Mouse (Mus musculus) embryonic fibroblast, embryonic 13.5 days (primary cell): ENCODE measurements around the gene Agap3. TPM values are rescaled to one million over a fixed set of nuclear protein-coding genes. Genes with fewer than 3 reads are reported as not detected.

Source experiments
- H3K27ac ChIP-seq: 2 replicates; pipeline ENCODE4 v1.5.1; 2012; ENCODE audit warnings: low read length, control low read depth, inconsistent platforms; ENCODE audit not compliant: insufficient read depth
- H3K4me1 ChIP-seq: 2 replicates; pipeline ENCODE4 v1.6.1; 2011; ENCODE audit warnings: low read length; ENCODE audit not compliant: control insufficient read depth, insufficient read depth
- H3K4me3 ChIP-seq: 2 replicates; pipeline ENCODE4 v1.5.1; 2011; ENCODE audit warnings: mild to moderate bottlenecking, control low read depth, low read length; ENCODE audit not compliant: insufficient read depth
- CTCF ChIP-seq: IDR thresholded peaks from 2 replicates; pipeline ENCODE4 v1.5.1; 2011; ENCODE audit warnings: mild to moderate bottlenecking, control low read depth, low read length, moderate library complexity, borderline replicate concordance; ENCODE audit not compliant: insufficient read depth
- POLR2A ChIP-seq: IDR thresholded peaks from 2 replicates; pipeline ENCODE4 v1.6.1; 2011; ENCODE audit warnings: low read depth, mild to moderate bottlenecking, control low read depth, low read length, moderate library complexity
- polyA plus RNA-seq: library from polyadenylated mRNA; stranded (reverse); fragments of >200 nt; gene quantifications from 2 replicates; pipeline ENCODE4 v1.2.4, GENCODE M21; 2011; ENCODE audit warnings: low read depth; ENCODE audit not compliant: missing spikeins, insufficient read length

Gene Agap3
- polyA plus RNA-seq, 1 experiment: 31.2 TPM

DNA sequence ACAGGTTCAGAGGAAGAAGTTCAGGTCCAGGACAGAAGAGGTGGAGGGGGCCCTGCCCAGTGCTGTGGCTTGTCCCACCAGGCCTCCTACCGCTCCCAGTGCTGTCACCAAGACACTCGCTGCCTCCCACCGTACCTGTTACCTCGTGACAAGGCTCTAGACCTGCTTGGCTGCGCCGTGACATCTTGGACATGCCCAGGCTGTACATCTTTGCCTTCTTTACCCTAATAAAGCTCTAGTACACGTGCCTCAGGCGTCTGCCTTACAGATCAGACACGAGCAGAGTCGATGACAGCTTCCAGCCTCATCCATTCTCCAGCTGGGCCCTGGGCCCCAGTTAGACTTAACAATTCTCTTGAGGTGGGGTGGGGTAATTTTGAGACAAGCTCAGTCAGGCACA lies 34.4 kb upstream of the Agap3 start:
- Histone ChIP-seq H3K4me3 (no peak overlapping the region), H3K27ac (no peak overlapping the region), H3K4me1 (no peaks in the 10 kb centered on the region)
- TF ChIP-seq CTCF: no peak
- TF ChIP-seq POLR2A: no peak

DNA sequence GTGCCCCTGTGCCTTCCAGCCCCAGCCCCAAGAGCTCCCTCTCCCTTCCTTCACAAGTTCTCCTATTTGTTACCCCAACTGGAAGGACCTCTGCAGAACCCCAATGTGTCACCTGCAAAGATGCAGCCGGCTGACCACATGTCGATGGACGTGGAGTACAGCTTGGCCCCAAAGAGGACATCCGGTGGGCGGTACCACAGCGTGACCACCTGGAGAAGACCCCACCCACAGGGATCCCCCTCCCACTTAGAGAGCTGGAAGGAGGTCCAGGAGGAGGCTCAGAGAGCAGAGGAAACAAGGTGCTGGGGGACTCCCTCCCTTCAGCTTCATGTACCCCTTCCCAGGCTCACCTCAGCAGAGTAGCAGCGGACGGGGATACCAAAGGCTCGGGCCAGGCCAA lies 31.6 kb upstream of the Agap3 start:
- no peak for TF ChIP-seq CTCF
- no peaks in the 10 kb centered on the region for H3K4me1 ChIP-seq
- no peak overlapping the region for H3K27ac ChIP-seq
- no peak overlapping the region for H3K4me3 ChIP-seq

DNA sequence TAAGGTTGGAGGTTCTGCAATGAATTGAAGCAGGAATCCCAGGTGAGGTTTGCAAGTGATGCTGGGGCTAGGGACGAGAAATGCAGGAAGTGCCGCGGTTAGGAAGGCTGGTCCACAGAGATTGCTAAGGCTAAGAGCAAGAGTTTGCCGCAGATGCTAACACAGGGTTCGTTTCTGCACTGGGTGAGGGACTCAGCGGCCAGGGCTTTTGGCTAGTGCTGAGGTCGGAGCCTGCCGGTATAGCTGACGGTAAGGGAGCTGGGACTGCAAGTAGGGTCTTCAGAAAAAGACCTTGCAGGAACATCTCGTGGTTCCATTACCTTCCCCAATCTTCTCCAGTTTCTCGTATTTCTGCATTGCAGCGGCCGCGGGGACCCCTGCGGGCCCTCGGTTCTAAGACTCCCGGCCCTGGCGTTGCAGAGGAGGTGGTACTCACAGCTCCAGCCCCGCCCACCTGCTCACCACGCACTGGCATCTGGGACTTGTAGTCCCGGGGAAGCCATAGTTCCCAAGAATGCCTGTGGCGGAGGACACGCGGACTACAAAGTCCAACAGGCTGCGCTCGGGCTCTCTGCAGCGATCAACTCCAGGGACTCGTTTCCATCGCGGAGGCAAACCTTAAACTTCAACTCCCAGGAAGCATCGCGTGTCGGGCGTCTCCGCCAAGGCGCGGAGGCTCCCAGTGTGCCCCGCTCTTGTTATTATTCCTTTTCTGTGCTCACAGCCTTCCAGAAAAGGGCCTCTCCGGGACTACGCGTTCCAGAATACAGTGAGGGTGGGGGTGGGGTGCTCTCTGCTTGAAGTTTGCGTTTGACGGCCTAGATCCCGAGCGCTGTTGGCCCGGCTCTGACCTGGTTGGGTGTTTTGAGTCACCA lies 28.6 kb upstream of the Agap3 start, which contains the start of the genes Cdk5 and Slc4a2:
Cdk5 (minus strand) TSS at position 402 of the 875 bp plus-strand sequence.
Slc4a2 (plus strand) TSS at position 709 of the 875 bp plus-strand sequence.
- peak within 1 kb of the TSS; percentile 84 for H3K27ac ChIP-seq
- peak; percentile 86 for TF ChIP-seq POLR2A
- no peak for TF ChIP-seq CTCF
- H3K4me3 ChIP-seq: peak within 1 kb of the TSS; percentile 83
- H3K4me1 ChIP-seq: peaks cover 4% of the 10 kb centered on the region

DNA sequence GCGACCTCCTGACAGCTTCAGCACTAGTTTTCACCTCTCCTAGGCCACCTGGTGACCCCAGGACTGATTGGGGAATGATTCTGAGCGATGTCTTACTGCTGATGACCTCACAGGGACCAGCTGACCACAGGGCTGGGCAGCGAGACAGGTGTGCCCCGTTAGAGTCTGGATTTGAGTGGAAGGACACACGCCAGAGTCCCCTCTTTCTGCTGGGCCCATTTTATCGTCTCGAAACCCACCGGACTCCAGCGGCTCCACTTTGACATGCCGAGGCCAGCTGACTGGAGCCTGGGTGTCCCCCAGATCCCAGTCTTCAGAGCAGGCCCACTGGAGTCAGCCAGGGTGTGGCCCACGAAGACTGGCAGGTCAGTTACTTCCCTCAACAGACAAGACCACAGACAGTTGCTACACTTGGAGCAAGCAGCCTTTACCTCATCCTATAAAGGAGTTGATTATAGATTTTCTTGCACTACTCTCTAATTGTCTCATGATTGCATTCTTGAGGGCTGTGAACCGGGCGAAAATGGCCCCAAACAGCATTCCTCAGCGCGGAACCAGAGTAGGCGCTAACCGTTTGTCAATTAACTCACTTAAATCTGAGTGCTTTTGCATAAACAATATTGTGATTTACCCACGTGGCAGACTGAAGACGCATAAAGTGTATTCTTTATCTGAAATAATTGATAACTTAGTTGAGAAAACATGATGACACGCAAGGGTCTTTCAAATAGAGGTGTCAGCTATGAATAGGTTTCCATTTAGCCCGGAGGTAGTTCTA lies 27.8 kb upstream of the Agap3 start:
- Histone ChIP-seq H3K27ac (peak overlapping the region; percentile 84), H3K4me3 (peak overlapping the region; percentile 39), H3K4me1 (peaks cover 4% of the 10 kb centered on the region)
- TF ChIP-seq POLR2A: no peak; the same call in 1 of the 2 replicates
- TF ChIP-seq CTCF: no peak

DNA sequence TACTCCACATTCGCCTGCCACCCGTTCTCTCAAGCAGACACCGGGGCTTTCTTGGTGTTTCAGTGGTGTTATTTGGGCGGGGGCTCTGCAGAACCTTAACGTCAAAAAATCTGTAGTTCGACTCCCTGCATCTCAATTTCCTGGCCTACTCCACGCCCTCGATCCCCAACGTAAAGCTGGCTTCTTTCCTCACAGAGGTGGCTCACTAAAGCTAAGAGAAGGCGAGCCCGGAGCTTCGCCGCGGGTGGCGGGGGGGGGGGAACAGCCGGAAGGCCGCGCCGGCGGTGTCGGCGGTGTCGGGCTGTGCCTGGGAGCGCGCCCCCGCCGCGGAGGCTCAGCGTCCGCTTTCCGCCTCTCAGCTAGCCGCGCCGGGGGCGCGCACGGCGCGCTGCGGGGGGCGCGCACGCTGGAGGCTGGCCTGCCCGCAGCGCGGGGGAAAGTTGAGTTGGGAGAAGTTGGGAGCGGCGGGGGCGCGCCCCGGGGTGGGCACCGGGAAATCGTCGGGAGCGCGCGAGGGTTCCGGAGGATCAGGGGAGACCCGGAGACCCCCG lies 27.0 kb upstream of the Agap3 start:
- peak overlapping the region; percentile 84 for H3K27ac ChIP-seq
- peaks cover 4% of the 10 kb centered on the region for H3K4me1 ChIP-seq
- TF ChIP-seq POLR2A (peak; percentile 50), CTCF (no peak)
- peak overlapping the region; percentile 74 for H3K4me3 ChIP-seq

DNA sequence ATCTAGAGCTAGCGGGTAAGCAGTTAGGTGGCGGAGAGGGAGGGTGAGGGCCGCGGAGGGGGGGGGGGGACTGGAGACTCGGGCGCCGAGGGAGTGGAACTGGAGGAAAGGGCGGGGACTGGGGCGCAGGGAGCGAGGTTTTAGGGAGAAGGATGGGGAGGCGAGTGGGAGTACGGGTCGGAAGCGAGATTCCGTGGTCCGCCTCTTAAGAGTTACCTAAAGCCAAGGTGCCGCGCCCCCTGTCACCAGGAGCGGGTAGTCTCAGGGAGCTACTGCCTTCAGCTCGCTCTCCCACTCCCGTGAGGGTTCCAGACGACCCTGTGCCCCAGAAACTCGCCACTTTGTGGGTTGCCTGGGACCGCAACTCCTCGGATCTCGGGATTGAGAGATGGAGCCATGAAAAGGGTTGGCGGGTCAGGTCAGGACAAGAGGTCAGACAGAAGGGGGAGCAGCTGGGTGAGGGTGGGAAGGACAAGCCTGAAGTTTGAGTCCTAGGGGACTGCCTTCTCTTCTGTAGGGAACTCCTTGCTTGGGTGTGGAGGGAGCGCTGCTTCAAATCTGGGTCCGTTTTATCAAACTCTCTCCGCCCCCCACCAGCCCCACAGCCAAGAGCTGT lies 26.4 kb upstream of the Agap3 start:
- Histone ChIP-seq H3K4me1 (peaks cover 4% of the 10 kb centered on the region), H3K4me3 (peak overlapping the region; percentile 74), H3K27ac (peak overlapping the region; percentile 59)
- peak; percentile 36; the same call in 1 of the 2 replicates for TF ChIP-seq POLR2A
- no peak for TF ChIP-seq CTCF

DNA sequence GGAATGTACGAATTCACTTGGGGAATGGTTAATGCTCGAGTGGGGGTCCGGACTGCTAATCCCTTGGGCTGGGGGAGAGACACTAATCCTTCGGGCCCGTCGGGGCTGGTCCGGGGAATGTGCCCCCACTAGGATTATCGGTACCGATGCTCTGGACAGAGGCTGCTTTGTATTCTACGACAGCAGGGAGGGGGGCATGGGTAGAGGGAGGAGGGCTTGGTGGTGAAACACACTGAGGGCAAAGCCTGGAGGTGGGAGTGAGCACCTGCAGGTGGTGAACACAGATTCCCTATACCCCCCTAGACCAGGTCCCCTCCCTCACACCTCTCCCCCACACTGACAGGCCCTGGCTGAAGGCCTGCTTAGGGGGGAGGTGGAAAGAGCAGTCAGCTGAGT lies 25.9 kb upstream of the Agap3 start:
- Histone ChIP-seq H3K4me3 (peak overlapping the region; percentile 74), H3K4me1 (peaks cover 4% of the 10 kb centered on the region), H3K27ac (peak overlapping the region; percentile 59; the same call in 1 of the 2 replicates)
- TF ChIP-seq POLR2A (no peak), CTCF (no peak)

DNA sequence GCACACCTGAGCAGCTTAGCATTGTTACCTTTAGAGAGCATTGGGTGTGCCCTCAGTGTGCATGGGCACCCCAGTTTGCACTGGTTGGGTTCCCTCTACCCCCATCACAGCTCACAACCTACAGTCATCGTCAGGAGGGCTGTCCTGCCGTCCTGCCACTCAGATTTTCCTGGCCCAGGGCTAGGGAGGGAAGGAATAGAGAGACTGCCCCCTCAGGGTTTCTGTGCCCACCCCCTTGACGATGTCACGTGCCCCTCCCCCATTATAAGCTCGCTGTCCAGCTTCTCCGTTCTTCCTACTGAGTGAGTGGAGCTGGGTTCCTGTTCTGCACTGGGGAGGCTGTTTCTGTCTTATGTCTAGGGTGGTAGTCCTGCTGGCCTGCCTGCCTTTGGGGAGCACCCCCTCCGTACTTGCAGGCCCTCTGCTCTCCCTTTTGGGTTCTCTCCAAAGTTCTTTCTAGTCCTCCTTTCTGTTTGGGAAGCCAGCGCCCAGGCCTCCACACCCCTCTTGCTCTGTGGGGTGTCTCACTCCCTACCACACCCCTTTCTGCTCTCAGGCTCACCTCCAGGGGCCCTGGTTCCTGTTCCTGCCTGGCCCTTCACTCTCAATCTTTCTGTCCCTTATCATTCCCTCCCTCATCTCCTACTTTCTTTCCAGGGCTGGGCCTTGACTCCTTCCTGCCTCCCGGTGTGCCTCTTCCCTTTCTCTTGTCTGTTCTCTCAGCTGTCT lies 25.3 kb upstream of the Agap3 start:
- peak overlapping the region; percentile 27 for H3K27ac ChIP-seq
- TF ChIP-seq CTCF (no peak), POLR2A (peak; percentile 58)
- H3K4me1 ChIP-seq: peaks cover 4% of the 10 kb centered on the region
- peak overlapping the region; percentile 74 for H3K4me3 ChIP-seq

DNA sequence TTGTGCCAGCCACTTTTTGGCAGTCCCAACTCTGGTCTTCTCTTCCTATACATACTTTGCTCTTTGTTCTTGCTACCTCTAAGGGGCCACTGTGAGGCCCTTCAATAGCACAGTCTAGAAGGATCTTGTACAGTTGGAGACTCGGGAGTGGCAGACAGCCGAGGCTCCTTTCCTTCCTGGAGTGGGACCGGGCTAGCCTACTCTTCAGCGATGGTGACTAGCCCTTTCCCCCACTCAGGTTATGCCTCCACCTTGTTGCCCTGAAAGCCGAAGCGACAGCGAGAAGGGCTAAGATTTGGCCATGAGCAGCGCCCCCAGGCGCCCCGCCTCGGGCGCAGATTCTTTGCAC lies 24.7 kb upstream of the Agap3 start:
- Histone ChIP-seq H3K27ac (peak overlapping the region; percentile 27), H3K4me3 (peak overlapping the region; percentile 74), H3K4me1 (peaks cover 4% of the 10 kb centered on the region)
- no peak for TF ChIP-seq POLR2A
- no peak for TF ChIP-seq CTCF
